Mouse (Mus musculus): ENCODE data around the gene Stard3nl. TPM values are rescaled to one million over a fixed set of nuclear protein-coding genes. Genes with fewer than 3 reads are reported as not detected.
"Not testable (repeated sequence)": the region's sequence is repeated elsewhere in the genome, so short reads cannot be mapped to it uniquely, and the experiment has no call there.

The Stard3nl gene
- polyA plus RNA-seq, 1 experiment from 2014 or later = 78.7 TPM

- ATAC-seq (ENCODE audit: insufficient number of reproducible peaks, low FRiP score, low TSS enrichment, low read depth); H3K9ac ChIP-seq; H3K9me3 ChIP-seq; H3K4me3 ChIP-seq; H3K4me2 ChIP-seq; H3K27ac ChIP-seq; H3K4me1 ChIP-seq; H3K27me3 ChIP-seq; H3K36me3 ChIP-seq: not testable (repeated sequence)
- 81% methylated on average over 1 of the region's 1 CpGs for WGBS
Measured at GRCm38 (mm10) chr13:19340356-19340755, 55.2 kb downstream of the Stard3nl start.

DNA sequence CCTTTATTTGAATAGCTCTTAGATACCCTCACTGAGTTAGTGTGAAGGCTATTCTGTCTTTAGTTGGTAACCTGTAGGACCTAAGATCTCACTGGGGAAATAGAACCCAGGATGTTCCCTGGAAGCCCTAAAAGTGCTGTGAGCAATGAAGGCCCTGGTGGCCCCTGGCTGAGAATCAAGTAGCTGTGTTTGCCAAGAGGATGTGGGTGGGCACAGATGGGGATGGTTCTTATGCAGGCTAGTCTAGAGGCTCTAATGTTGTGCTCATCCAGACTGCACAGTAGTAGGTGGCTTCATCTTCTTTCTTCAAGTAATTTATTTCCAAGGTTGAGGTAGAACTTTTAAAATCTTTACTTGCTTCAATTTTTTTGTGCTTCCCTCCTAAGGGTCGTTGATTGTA lies 59.3 kb downstream of the Stard3nl start:
- WGBS = 92% methylated on average over 1 of the region's 1 CpGs
- not testable (repeated sequence) for H3K9me3 ChIP-seq; H3K9ac ChIP-seq; ATAC-seq (ENCODE audit: insufficient number of reproducible peaks, low FRiP score, low TSS enrichment, low read depth); H3K27me3 ChIP-seq; H3K4me1 ChIP-seq; H3K36me3 ChIP-seq; H3K4me2 ChIP-seq; H3K4me3 ChIP-seq; H3K27ac ChIP-seq

Other genes with a start within 250 kb of the Stard3nl start
- 18.3 and 23.4 TPM in 2 replicates for gene Epdr1, start 224.1 kb upstream of the Stard3nl start, polyA plus RNA-seq (2015; fragmentation: Nextera tagmentation; extraction: Ambion mirVana)
- gene Sfrp4, start 227.3 kb upstream of the Stard3nl start, polyA plus RNA-seq (2015; fragmentation: Nextera tagmentation; extraction: Ambion mirVana) = 5.6 and 8.5 TPM in 2 replicates

Data from limb, embryonic 15.5 days (tissue).